ENCODE assay signal across 15 mouse cellular contexts in the genomic region with DNA sequence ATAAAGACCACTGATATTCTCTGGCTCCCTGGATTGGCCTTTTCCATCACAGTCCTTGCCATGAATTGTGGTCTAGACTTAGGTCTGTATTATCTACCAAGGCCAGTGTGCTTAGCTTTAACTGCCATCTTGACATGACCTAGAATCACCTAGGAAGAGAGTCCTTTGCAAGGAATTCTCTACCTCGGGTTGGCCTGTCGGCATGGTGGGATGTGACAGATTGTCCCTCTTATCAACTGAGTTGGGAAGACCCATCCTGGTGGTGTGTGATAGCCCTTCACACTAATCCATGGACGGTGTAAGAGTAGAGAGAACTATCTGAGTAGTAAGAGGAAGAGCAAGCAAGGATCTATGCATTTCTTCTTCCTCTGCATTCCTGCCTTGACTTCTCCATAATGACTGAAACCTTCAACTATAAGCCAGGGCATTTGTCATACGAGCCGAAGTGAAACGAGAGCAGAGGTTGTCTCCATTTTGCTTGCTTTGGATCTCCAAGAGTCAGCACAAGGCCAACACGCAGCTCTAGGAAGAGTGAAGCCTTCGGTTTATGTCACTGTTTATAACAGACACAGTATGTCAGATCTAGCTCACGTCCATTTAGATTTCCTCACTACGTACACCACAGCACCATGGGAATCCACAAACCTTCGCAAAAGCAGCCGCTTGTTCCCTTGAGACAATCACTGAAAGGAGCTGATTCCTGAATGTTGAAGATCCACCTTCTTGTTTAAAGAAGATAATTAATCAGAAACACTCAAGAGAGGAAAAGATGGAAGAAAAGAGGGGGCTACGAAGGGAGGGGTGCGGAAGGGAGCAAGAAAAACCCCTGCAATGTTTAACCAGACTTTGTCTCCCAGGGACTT.
DNase-seq lines count a peak whose midpoint lies in the region; ATAC-seq and TF ChIP-seq lines count a peak whose summit lies in the region.
"Had no signal": no experiment of that assay in that cellular context is flagged by ENCODE, and none has a peak within 500 bp of the region (broad histone marks: within the 10 kb centered on the region; RNA-seq: fewer than 3 reads in every experiment).

No protein-coding gene starts in this region.

- no peak for TF ChIP-seq EP300 in stomach, postnatal 0 days (optimal IDR thresholded peaks at IDR 0.05)

- WGBS in hindbrain, embryonic 10.5 days: 61% methylated on average over 14 of the region's 14 CpGs
- 45% methylated on average over 14 of the region's 14 CpGs for WGBS in midbrain, embryonic 12.5 days
- WGBS in stomach, postnatal 0 days: 90% methylated on average over 14 of the region's 14 CpGs

- no peak for TF ChIP-seq CTCF in stomach, postnatal 0 days (IDR thresholded peaks at IDR 0.05; ENCODE audit: low read depth)

- ATAC-seq in midbrain, embryonic 12.5 days (ENCODE audit: low FRiP score, low read depth): peak; percentile 39; the same call in 1 of the 2 replicates
- ATAC-seq in stomach, postnatal 0 days (ENCODE audit: low FRiP score, low TSS enrichment): no peak
- ATAC-seq: intestine, postnatal 0 days had no signal

- no peaks in the 10 kb centered on the region for H3K36me3 ChIP-seq in hindbrain, embryonic 10.5 days
- H3K36me3 ChIP-seq in midbrain, embryonic 12.5 days: no peaks in the 10 kb centered on the region
- no peaks in the 10 kb centered on the region for H3K36me3 ChIP-seq in stomach, postnatal 0 days (ENCODE audit: control insufficient read depth, insufficient read depth, low read length)
- H3K36me3 ChIP-seq: G1E; liver, embryonic 15.5 days had no signal

- peaks cover 57% of the 10 kb centered on the region for H3K4me1 ChIP-seq in hindbrain, embryonic 10.5 days (replicated peaks)
- peaks cover 41% of the 10 kb centered on the region for H3K4me1 ChIP-seq in midbrain, embryonic 12.5 days
- H3K4me1 ChIP-seq in stomach, postnatal 0 days (replicated peaks; ENCODE audit: control insufficient read depth, insufficient read depth): no peaks in the 10 kb centered on the region
- H3K4me1 ChIP-seq: liver, embryonic 15.5 days had no signal

- no peak overlapping the region for H3K9ac ChIP-seq in midbrain, embryonic 12.5 days (replicated peaks)
- no peak overlapping the region for H3K9ac ChIP-seq in stomach, postnatal 0 days (ENCODE audit: low read length)
- H3K9ac ChIP-seq: liver, embryonic 15.5 days had no signal

- peaks cover 7% of the 10 kb centered on the region for H3K9me3 ChIP-seq in hindbrain, embryonic 10.5 days
- peaks cover 5% of the 10 kb centered on the region; the same call in 1 of the 2 replicates for H3K9me3 ChIP-seq in midbrain, embryonic 12.5 days
- H3K9me3 ChIP-seq in stomach, postnatal 0 days (ENCODE audit: control insufficient read depth, low read length): no peaks in the 10 kb centered on the region
- H3K9me3 ChIP-seq: liver, embryonic 15.5 days had no signal

- peak overlapping the region; percentile 90 for H3K27ac ChIP-seq in hindbrain, embryonic 10.5 days
- peak overlapping the region; percentile 94 for H3K27ac ChIP-seq in midbrain, embryonic 12.5 days (replicated peaks)
- no peak overlapping the region for H3K27ac ChIP-seq in stomach, postnatal 0 days (replicated peaks)
- H3K27ac ChIP-seq: liver, embryonic 15.5 days had no signal

- H3K27me3 ChIP-seq in hindbrain, embryonic 10.5 days (ENCODE audit: insufficient read depth, poor library complexity, severe bottlenecking): no peaks in the 10 kb centered on the region
- H3K27me3 ChIP-seq in midbrain, embryonic 12.5 days: no peaks in the 10 kb centered on the region
- H3K27me3 ChIP-seq in stomach, postnatal 0 days (ENCODE audit: control insufficient read depth, insufficient read depth, low read length): no peaks in the 10 kb centered on the region
- H3K27me3 ChIP-seq: liver, embryonic 15.5 days had no signal

- peak; percentile 1 for DNase-seq in right cerebral cortex, postnatal 4 days
- DNase-seq in right cerebral cortex, postnatal 14 days: no peak
- no peak for DNase-seq in hindbrain, embryonic 10.5 days (ENCODE audit: low spot score)
- DNase-seq in stomach, postnatal 0 days (ENCODE audit: low spot score): peak; percentile 2
- DNase-seq in right cerebral cortex, postnatal 25 days: no peak
- DNase-seq in T-cell, adult 2 months (ENCODE audit: low spot score): no peak
- DNase-seq in Muller cell, postnatal 12 days (ENCODE audit: inconsistent ontology term): no peak
- DNase-seq: kidney, postnatal 25 days; retina, postnatal 1 day; thymus, adult 18-20 months had no signal

- H3K4me3 ChIP-seq in hindbrain, embryonic 10.5 days: peak overlapping the region; percentile 34
- H3K4me3 ChIP-seq in midbrain, embryonic 12.5 days: no peak overlapping the region
- no peak overlapping the region for H3K4me3 ChIP-seq in stomach, postnatal 0 days (ENCODE audit: low read depth, low read length)
- H3K4me3 ChIP-seq: liver, embryonic 15.5 days; myocyte had no signal

- H3K4me2 ChIP-seq in midbrain, embryonic 12.5 days (replicated peaks): peak overlapping the region; percentile 26
- no peak overlapping the region for H3K4me2 ChIP-seq in stomach, postnatal 0 days (replicated peaks; ENCODE audit: low read depth)
- H3K4me2 ChIP-seq: liver, embryonic 15.5 days had no signal

Comparison
In these comparisons a context has a peak if more than half of its experiments do, and no peak if none do; other contexts are left out.
1. DNase-seq: peak in right cerebral cortex, postnatal 4 days (single experiment) and stomach, postnatal 0 days (single experiment); none in right cerebral cortex, postnatal 14 days (single experiment), hindbrain, embryonic 10.5 days (single experiment), right cerebral cortex, postnatal 25 days (single experiment), T-cell, adult 2 months (single experiment) and Muller cell, postnatal 12 days (single experiment).